Mouse (Mus musculus) neural tube, embryonic 14.5 days (tissue): ENCODE measurements around the gene a. TPM values are rescaled to one million over a fixed set of nuclear protein-coding genes. Genes with fewer than 3 reads are reported as not detected.
A peak's percentile ranks its signal among the peaks of the same experiment; 100 is the strongest.
"Not testable (repeated sequence)": the region's sequence is repeated elsewhere in the genome, so short reads cannot be mapped to it uniquely, and the experiment has no call there.

Experiments used
- ATAC-seq: fragments of 200-750 bp; cut with Nextera tagmentation; 2 replicates; pipeline ENCODE4 v1.8.0; 2017; ENCODE audit warnings: low read depth, mild to moderate bottlenecking, moderate TSS enrichment, moderate library complexity
- H3K27ac ChIP-seq: fragments of 300-500 bp; sonication (generic); 2 replicates; pipeline ENCODE4 v1.5.1; 2014; ENCODE audit warnings: low read depth, mild to moderate bottlenecking, control low read depth, low read length, moderate library complexity, mixed read lengths
- H3K27me3 ChIP-seq: fragments of 300-500 bp; sonication (generic); 2 replicates; pipeline ENCODE4 v1.6.1; 2014; ENCODE audit warnings: low read length; ENCODE audit not compliant: control insufficient read depth, insufficient read depth
- H3K36me3 ChIP-seq: fragments of 300-500 bp; sonication (generic); 2 replicates; pipeline ENCODE4 v1.6.1; 2014; ENCODE audit warnings: low read length, mixed read lengths; ENCODE audit not compliant: control insufficient read depth, insufficient read depth
- H3K4me1 ChIP-seq: fragments of 300-500 bp; sonication (generic); 2 replicates; pipeline ENCODE4 v1.6.1; 2014; ENCODE audit warnings: low read length; ENCODE audit not compliant: control insufficient read depth, insufficient read depth
- H3K4me2 ChIP-seq: fragments of 300-500 bp; sonication (generic); 2 replicates; pipeline ENCODE4 v1.6.1; 2014; ENCODE audit warnings: mild to moderate bottlenecking, low read depth, low read length, control low read depth
- H3K4me3 ChIP-seq: fragments of 300-500 bp; sonication (generic); 2 replicates; pipeline ENCODE4 v1.5.1; 2014; ENCODE audit warnings: low read depth, low read length, control low read depth, mixed read lengths
- H3K9ac ChIP-seq: fragments of 300-500 bp; sonication (generic); replicated peaks from 2 replicates; pipeline ENCODE4 v1.6.1; 2014; ENCODE audit warnings: low read depth, mild to moderate bottlenecking, control low read depth, low read length, mixed read lengths
- H3K9me3 ChIP-seq: fragments of 300-500 bp; sonication (generic); 2 replicates; pipeline ENCODE4 v1.6.1; 2016; ENCODE audit warnings: low read length; ENCODE audit not compliant: control insufficient read depth
- WGBS: fragments of 180-500 bp; shearing (Covaris S2); extraction: QIAGEN DNeasy Blood & Tissue Kit; methylation state at CpG from one replicate; pipeline ENCODE4 v1.1.7; 2014; 5-methylcytosine and 5-hydroxymethylcytosine counted together
- polyA plus RNA-seq: library from polyadenylated mRNA; unstranded; fragments of >200 nt; fragmentation: Nextera tagmentation; extraction: Ambion mirVana; gene quantifications from 2 replicates; pipeline ENCODE4 v1.2.1, GENCODE M21; 2014

The a gene
- polyA plus RNA-seq, 1 experiment from 2014 or later, result not detected

GRCm38 (mm10) chr2:155016751-155017150 lies 225.5 kb downstream of the a start:
- H3K36me3 ChIP-seq, H3K9me3 ChIP-seq, H3K9ac ChIP-seq, H3K4me1 ChIP-seq, H3K4me3 ChIP-seq, H3K27ac ChIP-seq, ATAC-seq, H3K4me2 ChIP-seq, H3K27me3 ChIP-seq: not testable (repeated sequence)
- WGBS, result 15% methylated on average over 2 of the region's 9 CpGs

GRCm38 (mm10) chr2:155018251-155018755 lies 227.1 kb downstream of the a start, which contains the start of gene Gm14226:
Gene Gm14226 (plus strand): TSS chr2:155018266.
- H3K9me3 ChIP-seq, H3K36me3 ChIP-seq, H3K4me1 ChIP-seq, ATAC-seq, H3K27me3 ChIP-seq: not testable (repeated sequence)
- Histone ChIP-seq H3K4me2 (peak within 1 kb of the TSS; percentile 87), H3K4me3 (peak within 1 kb of the TSS; percentile 31), H3K27ac (peak within 1 kb of the TSS; percentile 69), H3K9ac (peak within 1 kb of the TSS; percentile 29; the same call in 1 of the 2 replicates)
- WGBS, result 1% methylated on average over 23 of the region's 26 CpGs

DNA sequence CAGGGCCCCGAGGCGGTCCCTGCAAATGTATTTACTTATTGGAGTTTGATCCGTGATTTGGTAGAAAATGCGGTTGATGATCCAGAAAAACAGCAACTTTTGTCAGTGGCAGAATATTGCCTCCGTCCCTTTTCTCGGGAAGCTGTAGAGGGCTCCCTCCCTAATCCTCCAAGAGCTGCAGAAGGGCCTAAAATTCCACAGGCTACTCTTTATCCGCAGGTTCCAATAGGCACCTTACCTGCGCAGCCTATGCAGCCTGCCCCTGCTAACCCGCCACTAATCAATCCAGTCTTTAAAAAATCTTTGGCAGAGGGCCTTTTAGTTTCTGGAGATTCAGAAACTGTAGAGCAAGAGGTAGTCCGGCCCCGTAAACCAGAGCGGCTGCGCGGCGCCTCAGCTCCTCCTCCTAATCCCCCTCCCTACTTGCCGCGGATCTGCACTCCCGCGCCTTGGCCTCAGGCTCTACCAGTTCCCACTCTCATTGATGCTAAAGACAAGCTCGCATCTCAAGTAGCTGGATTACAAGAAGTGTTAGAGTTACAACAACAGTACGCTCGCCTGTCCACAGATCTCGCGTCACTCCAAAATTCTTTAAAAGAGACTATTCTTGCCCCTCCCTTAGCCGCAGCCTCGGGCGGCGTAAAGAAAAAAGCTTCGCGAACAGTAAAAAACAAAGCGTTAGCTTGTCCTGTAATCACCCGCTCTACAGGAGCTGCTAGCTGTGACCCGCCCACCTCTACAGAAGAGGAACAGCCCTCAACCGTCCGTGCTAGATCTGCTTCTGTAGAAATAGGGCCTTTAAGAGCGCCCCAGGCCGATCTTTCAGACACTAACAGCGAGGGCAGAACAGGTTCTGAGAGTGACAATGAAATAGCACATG lies 227.8 kb downstream of the a start:
- H3K27ac ChIP-seq, result peak overlapping the region; percentile 69
- H3K9me3 ChIP-seq, result no peaks in the 10 kb centered on the region
- no peaks in the 10 kb centered on the region for H3K27me3 ChIP-seq
- H3K9ac ChIP-seq, result peak overlapping the region; percentile 29; the same call in 1 of the 2 replicates
- no peaks in the 10 kb centered on the region for H3K4me1 ChIP-seq
- peak overlapping the region; percentile 31 for H3K4me3 ChIP-seq
- H3K36me3 ChIP-seq, result no peaks in the 10 kb centered on the region
- WGBS, result under 1% methylated on average over 38 of the region's 38 CpGs
- peak; percentile 94 for ATAC-seq
- peak overlapping the region; percentile 87 for H3K4me2 ChIP-seq

DNA sequence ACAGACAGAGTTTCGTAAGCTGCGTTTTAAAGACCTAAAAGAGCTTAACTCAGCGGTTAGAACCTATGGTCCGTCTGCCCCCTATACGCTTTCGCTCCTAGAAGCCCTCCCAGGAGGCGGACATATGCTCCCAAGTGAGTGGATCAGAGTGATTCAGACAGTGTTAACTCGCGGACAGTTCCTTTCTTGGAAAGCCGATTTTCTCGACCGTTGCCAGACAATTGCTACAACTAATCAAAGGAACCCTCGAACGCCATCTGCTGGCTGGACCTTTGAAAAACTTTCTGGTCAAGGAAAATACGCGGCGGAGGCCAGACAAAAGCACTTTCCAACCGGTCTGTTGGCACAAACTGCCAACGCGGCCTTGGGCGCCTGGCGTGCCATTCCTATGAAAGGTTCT lies 228.5 kb downstream of the a start:
- no peaks in the 10 kb centered on the region for H3K27me3 ChIP-seq
- peak; percentile 79 for ATAC-seq
- no peaks in the 10 kb centered on the region for H3K9me3 ChIP-seq
- H3K36me3 ChIP-seq, result no peaks in the 10 kb centered on the region
- under 1% methylated on average over 22 of the region's 22 CpGs for WGBS
- H3K4me3 ChIP-seq, result peak overlapping the region; percentile 31
- no peaks in the 10 kb centered on the region for H3K4me1 ChIP-seq
- peak overlapping the region; percentile 69 for H3K27ac ChIP-seq
- peak overlapping the region; percentile 29; the same call in 1 of the 2 replicates for H3K9ac ChIP-seq
- peak overlapping the region; percentile 87 for H3K4me2 ChIP-seq

- ATAC-seq, H3K27me3 ChIP-seq, H3K4me3 ChIP-seq, H3K9ac ChIP-seq, H3K9me3 ChIP-seq, H3K27ac ChIP-seq, H3K36me3 ChIP-seq, H3K4me1 ChIP-seq: not testable (repeated sequence)
- WGBS, result 17% methylated on average over 20 of the region's 20 CpGs
- peak overlapping the region; percentile 87 for H3K4me2 ChIP-seq
Observed at GRCm38 (mm10) chr2:155020247-155020826, 229.1 kb downstream of the a start.

GRCm38 (mm10) chr2:155030831-155031230 lies 239.6 kb downstream of the a start:
- Histone ChIP-seq H3K4me2 (no peak overlapping the region), H3K9me3 (no peaks in the 10 kb centered on the region), H3K4me1 (no peaks in the 10 kb centered on the region), H3K27ac (no peak overlapping the region), H3K9ac (no peak overlapping the region), H3K4me3 (no peak overlapping the region), H3K36me3 (no peaks in the 10 kb centered on the region), H3K27me3 (no peaks in the 10 kb centered on the region)
- 57% methylated on average over 7 of the region's 7 CpGs for WGBS
- no peak for ATAC-seq

- Histone ChIP-seq H3K27me3 (no peaks in the 10 kb centered on the region), H3K9ac (no peak overlapping the region), H3K4me1 (no peaks in the 10 kb centered on the region), H3K4me3 (no peak overlapping the region), H3K36me3 (no peaks in the 10 kb centered on the region), H3K9me3 (no peaks in the 10 kb centered on the region), H3K27ac (no peak overlapping the region), H3K4me2 (no peak overlapping the region)
- no peak for ATAC-seq
- 56% methylated on average over 19 of the region's 19 CpGs for WGBS
Observed at GRCm38 (mm10) chr2:155032938-155033710, 241.9 kb downstream of the a start.

DNA sequence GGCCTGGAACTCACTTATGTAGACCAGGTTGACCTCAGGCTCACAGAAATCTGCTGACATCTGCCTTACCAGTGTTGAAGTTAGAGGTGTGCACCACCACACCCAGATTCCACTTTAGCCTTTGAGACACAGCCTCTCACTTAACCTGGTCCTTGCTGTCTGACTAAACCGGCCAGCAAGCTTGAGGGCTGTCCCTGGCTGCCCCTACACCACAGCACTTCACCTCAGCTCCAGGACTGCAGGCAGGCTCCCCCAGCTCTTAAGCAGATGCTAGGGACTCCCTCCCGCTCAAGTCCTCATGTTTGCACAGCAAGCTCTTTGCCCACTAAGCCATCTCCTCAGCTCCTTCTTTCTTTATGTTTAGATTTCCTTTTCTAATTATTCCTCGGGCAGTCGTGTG lies 248.8 kb downstream of the a start:
- ATAC-seq, result no peak
- WGBS, result 82% methylated on average over 4 of the region's 4 CpGs

More for the DNA sequence above, 248.8 kb downstream of the a start:
- no peaks in the 10 kb centered on the region for H3K27me3 ChIP-seq
- H3K4me1 ChIP-seq, result no peaks in the 10 kb centered on the region
- no peak overlapping the region for H3K27ac ChIP-seq
- no peak overlapping the region for H3K9ac ChIP-seq
- no peaks in the 10 kb centered on the region for H3K36me3 ChIP-seq
- H3K9me3 ChIP-seq, result no peaks in the 10 kb centered on the region
- H3K4me2 ChIP-seq, result no peak overlapping the region
- no peak overlapping the region for H3K4me3 ChIP-seq
